Mouse (Mus musculus): ENCODE data around the gene Iscu. TPM values are rescaled to one million over a fixed set of nuclear protein-coding genes. Genes with fewer than 3 reads are reported as not detected.

The Iscu gene
- polyA plus RNA-seq, 2 experiments: 64.9 to 103 TPM

- Histone ChIP-seq H3K4me2 (ENCODE audit: low read depth) (no peak overlapping the region), H3K9me3 (ENCODE audit: control insufficient read depth, low read length) (no peaks in the 10 kb centered on the region), H3K4me3 (ENCODE audit: insufficient read depth in 1 of 2, low read depth in 2 of 2, low read length in 2 of 2) (no peak overlapping the region), H3K36me3 (replicated peaks; ENCODE audit: control insufficient read depth, insufficient read depth, low read depth) (no peaks in the 10 kb centered on the region), H3K27me3 (ENCODE audit: control insufficient read depth, insufficient read depth, low read length) (no peaks in the 10 kb centered on the region), H3K27ac (no peak overlapping the region), H3K9ac (replicated peaks) (no peak overlapping the region), H3K4me1 (replicated peaks; ENCODE audit: control insufficient read depth in 2 of 2, insufficient read depth in 2 of 2, low read length in 1 of 2) (peaks cover 0 to 11% of the 10 kb centered on the region in 2 experiments; a peak in 2 of 4 replicates)
- WGBS (ENCODE audit: insufficient replicate concordance): 29% methylated on average over 5 of the region's 5 CpGs
- TF ChIP-seq CTCF (IDR thresholded peaks at IDR 0.05; ENCODE audit: low read depth) (no peak), EP300 (IDR thresholded peaks at IDR 0.05; ENCODE audit: low read depth) (no peak)
- no peak for DNase-seq (ENCODE audit: low read depth in 3 of 3, low spot score in 3 of 3)
- no peak for ATAC-seq (ENCODE audit: insufficient read depth)
These were observed 14.4 kb downstream of the Iscu start for GRCm38 (mm10) chr5:113786985-113787384.

GRCm38 (mm10) chr5:113788645-113789044 lies 16.1 kb downstream of the Iscu start:
- no peak overlapping the region for H3K4me2 ChIP-seq (ENCODE audit: low read depth)
- 57% methylated on average over 6 of the region's 6 CpGs for WGBS (ENCODE audit: insufficient replicate concordance)
- H3K27me3 ChIP-seq (ENCODE audit: control insufficient read depth, insufficient read depth, low read length): no peaks in the 10 kb centered on the region
- ATAC-seq (ENCODE audit: insufficient read depth) (no peak), DNase-seq (ENCODE audit: low read depth in 3 of 3, low spot score in 3 of 3) (no peak)
- H3K9ac ChIP-seq (replicated peaks): no peak overlapping the region
- no peaks in the 10 kb centered on the region for H3K36me3 ChIP-seq (replicated peaks; ENCODE audit: control insufficient read depth, insufficient read depth, low read depth)
- H3K27ac ChIP-seq: no peak overlapping the region
- H3K9me3 ChIP-seq (ENCODE audit: control insufficient read depth, low read length): no peaks in the 10 kb centered on the region
- peaks cover 0 to 11% of the 10 kb centered on the region in 2 experiments; a peak in 2 of 4 replicates for H3K4me1 ChIP-seq (replicated peaks; ENCODE audit: control insufficient read depth in 2 of 2, insufficient read depth in 2 of 2, low read length in 1 of 2)
- H3K4me3 ChIP-seq (ENCODE audit: insufficient read depth in 1 of 2, low read depth in 2 of 2, low read length in 2 of 2): no peak overlapping the region
- TF ChIP-seq EP300 (IDR thresholded peaks at IDR 0.05; ENCODE audit: low read depth) (no peak), CTCF (IDR thresholded peaks at IDR 0.05; ENCODE audit: low read depth) (no peak)

- ATAC-seq (ENCODE audit: insufficient read depth) (no peak), DNase-seq (ENCODE audit: low read depth in 3 of 3, low spot score in 3 of 3) (no peak)
- Histone ChIP-seq H3K4me1 (replicated peaks; ENCODE audit: control insufficient read depth in 2 of 2, insufficient read depth in 2 of 2, low read length in 1 of 2) (peaks cover 0 to 11% of the 10 kb centered on the region in 2 experiments; a peak in 2 of 4 replicates), H3K27ac (no peak overlapping the region), H3K4me3 (ENCODE audit: insufficient read depth in 1 of 2, low read depth in 2 of 2, low read length in 2 of 2) (no peak overlapping the region), H3K36me3 (replicated peaks; ENCODE audit: control insufficient read depth, insufficient read depth, low read depth) (no peaks in the 10 kb centered on the region), H3K9ac (replicated peaks) (no peak overlapping the region), H3K4me2 (ENCODE audit: low read depth) (no peak overlapping the region), H3K9me3 (ENCODE audit: control insufficient read depth, low read length) (no peaks in the 10 kb centered on the region), H3K27me3 (ENCODE audit: control insufficient read depth, insufficient read depth, low read length) (no peaks in the 10 kb centered on the region)
- TF ChIP-seq CTCF (IDR thresholded peaks at IDR 0.05; ENCODE audit: low read depth): no peak
- TF ChIP-seq EP300 (IDR thresholded peaks at IDR 0.05; ENCODE audit: low read depth): no peak
- 54% methylated on average over 7 of the region's 7 CpGs for WGBS (ENCODE audit: insufficient replicate concordance)
These were observed 16.7 kb downstream of the Iscu start for GRCm38 (mm10) chr5:113789075-113789788.

- Histone ChIP-seq H3K9me3 (ENCODE audit: control insufficient read depth, low read length) (no peaks in the 10 kb centered on the region), H3K36me3 (replicated peaks; ENCODE audit: control insufficient read depth, insufficient read depth, low read depth) (no peaks in the 10 kb centered on the region), H3K9ac (replicated peaks) (no peak overlapping the region), H3K4me3 (ENCODE audit: insufficient read depth in 1 of 2, low read depth in 2 of 2, low read length in 2 of 2) (no peak overlapping the region), H3K4me1 (replicated peaks; ENCODE audit: control insufficient read depth in 2 of 2, insufficient read depth in 2 of 2, low read length in 1 of 2) (peaks cover 0 to 11% of the 10 kb centered on the region in 2 experiments; a peak in 2 of 4 replicates), H3K27me3 (ENCODE audit: control insufficient read depth, insufficient read depth, low read length) (no peaks in the 10 kb centered on the region), H3K27ac (no peak overlapping the region), H3K4me2 (ENCODE audit: low read depth) (no peak overlapping the region)
- no peak for DNase-seq (ENCODE audit: low read depth in 3 of 3, low spot score in 3 of 3)
- TF ChIP-seq CTCF (IDR thresholded peaks at IDR 0.05; ENCODE audit: low read depth) (no peak), EP300 (IDR thresholded peaks at IDR 0.05; ENCODE audit: low read depth) (no peak)
- 33% methylated on average over 11 of the region's 11 CpGs for WGBS (ENCODE audit: insufficient replicate concordance)
- peak; percentile 16; the same call in 1 of the 2 replicates for ATAC-seq (ENCODE audit: insufficient read depth)
These were observed 18.1 kb downstream of the Iscu start for GRCm38 (mm10) chr5:113790453-113791196.

Data from liver, embryonic 14.5 days (tissue).